Mouse (Mus musculus) embryo, embryonic 10 days (tissue): ENCODE data around the gene Cnot10.

ENCODE experiments used
- DNase-seq: peaks from one replicate; pipeline ENCODE4 v3.0.0-alpha.2; 2015; ENCODE audit warnings: low spot score

Cnot10 gene

DNA sequence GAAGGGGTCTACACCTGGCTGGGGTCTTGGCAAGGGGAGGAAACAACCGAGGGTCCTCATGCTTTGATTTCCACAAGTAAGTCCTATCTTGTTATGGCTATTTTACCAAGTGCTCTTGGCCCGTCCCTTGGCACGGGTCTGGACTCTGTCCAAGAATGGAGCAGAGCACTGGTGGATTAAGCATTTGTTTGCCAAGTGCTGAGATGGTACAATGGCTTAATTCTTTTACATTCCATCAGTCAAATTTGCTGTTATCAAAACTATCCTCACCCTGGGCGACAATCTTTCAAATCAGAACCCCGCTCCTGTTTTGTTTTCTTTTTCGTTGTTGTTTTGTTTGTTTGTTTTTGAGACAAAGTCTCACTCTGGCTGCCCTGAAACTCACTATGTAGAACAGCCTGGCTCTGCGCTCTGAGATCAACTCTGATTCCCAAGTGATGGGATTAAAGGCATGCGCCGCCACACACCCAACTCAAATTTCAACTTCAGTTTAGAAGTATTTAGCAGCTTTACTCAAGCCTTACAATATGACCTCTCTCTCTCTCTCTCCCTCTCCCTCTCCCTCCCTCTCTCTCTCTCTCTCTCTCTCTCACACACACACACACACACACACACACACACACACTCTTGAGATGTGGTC, 95.1 kb downstream of the Cnot10 start:
- no peak for DNase-seq

DNA sequence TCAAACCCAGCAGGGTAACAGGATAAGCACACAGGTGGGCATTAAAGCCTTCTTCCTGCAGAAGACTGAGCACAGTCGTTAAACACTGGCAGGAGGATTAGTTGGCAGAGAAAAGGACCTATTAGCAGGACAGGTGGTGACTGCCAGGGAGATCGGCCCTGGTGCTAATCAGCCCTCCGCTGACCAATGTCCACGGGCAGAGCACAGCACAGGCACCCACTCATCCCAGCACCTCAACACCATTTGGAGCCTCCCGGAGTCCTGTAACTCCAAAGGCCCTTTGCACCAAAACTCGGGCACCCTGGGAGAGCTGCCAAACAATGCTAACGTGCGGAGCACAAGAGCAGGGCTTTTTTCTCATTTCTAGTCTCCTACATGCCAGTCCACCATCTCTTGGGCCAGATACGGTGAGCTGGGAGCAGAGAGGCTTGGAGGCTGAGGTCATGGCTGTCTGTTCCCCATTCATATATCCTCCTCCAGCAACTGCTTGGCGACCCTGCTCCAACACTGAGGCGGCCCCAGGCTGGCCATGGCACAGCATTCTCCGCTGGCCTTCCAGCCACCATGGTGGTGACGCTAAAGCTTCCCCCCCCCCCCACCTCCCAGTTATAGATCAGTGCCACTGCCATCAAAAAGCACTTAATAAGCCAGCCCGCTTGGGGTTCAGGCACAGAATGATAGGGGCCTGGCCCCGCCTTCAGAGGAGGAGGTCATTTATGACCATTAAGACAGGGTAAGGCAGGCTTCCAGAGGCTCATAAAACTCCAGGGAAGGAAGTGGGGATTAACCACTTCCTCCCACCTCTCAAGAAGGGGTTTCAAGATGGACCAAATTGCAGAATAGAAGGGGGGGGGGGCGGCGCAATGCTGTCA, 95.9 kb downstream of the Cnot10 start:
- no peak for DNase-seq

DNA sequence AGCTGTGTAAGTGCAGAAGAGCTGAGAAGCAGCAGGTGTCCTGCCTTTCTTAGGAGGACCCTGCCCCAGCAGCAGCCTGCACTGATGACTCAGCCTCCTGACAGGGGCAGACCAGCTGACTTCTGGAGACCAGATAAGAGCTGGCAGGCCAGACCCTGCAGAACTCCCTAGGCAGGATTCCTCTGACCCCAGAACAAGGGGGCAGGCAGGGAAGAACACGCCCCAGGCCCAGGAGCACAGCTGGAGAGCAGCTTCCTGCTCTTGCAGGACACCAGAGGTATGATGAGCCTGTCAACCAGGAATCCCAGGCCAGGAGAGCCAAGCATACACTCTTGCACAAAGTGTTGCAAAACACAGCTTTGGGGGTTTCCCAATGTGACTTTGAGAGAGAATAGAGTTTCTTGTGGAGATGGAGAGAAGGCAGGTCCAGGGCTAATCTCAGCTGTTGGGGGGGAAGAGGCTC, 98.7 kb downstream of the Cnot10 start:
- DNase-seq = peak; percentile 66

DNA sequence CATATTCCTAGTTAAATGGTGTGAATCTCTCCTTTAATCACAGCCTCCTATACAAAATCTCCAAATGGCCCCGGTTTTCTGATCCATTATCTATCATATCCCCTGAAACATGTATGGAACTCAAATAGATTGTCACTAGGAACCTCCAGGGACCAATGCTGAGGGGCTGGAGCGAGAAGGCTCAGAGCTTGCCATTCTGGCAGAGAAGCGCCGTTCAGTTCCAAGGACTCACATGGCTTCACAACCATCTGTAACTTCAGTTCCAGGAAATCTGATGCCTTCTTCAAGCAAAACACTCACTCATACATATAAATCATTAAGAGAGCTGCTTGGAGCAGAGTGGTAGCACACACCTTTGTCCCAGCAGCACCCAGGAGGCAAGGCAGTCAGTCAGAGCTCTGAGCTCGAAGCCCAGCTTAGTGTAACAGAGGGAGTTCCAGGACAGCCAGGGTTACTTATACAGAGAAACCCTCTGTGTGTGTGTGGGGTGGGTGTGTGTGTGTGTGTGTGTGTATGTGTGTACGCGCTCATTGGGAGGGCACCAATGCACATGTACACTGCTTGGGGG, 100.9 kb downstream of the Cnot10 start:
- DNase-seq = peak; percentile 30

DNA sequence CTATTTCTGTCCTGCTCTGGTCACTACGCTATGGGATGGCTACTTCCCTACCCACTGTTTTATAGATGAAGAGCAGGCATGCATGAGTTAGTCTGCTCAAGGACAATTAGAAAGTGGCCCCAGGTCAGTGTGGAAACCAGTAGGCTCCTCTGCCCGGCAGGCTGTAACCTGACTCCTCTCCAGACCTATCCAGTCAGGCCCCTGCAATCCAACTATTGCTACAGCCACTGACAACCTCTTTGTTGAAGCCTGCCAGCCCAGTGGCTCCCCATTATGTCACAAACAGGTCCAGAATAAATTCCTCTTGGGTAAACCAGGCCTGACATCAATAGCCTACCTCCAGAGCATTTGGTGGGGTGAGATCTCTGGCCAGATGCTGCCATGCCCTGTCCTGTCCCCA, 103.4 kb downstream of the Cnot10 start:
- DNase-seq = peak; percentile 88
